ENCODE assay signal across 17 mouse cellular contexts in genomic region chr1:60530107-60530506, GRCm38 (mm10). TPM values are rescaled to one million over a fixed set of nuclear protein-coding genes. Genes with fewer than 3 reads are reported as not detected.
DNase-seq lines count a peak whose midpoint lies in the region; ATAC-seq and TF ChIP-seq lines count a peak whose summit lies in the region.
"Had no signal": no experiment of that assay in that cellular context is flagged by ENCODE, and none has a peak within 500 bp of the region (broad histone marks: within the 10 kb centered on the region; RNA-seq: fewer than 3 reads in every experiment).

No protein-coding gene starts in this region.

- in situ Hi-C loops in CH12.LX (cut with MboI; ENCODE audit: low pct_ligation_motif_present, low pct_unique_long_range_greater_than_20kb, low sequenced_read_pairs) = no loop called here

- H3K4me1 ChIP-seq in CH12.LX (ENCODE audit: control insufficient read depth in 1 of 2, insufficient read depth in 2 of 2) = peaks cover 0 to 17% of the 10 kb centered on the region in 2 experiments; a peak in 2 of 4 replicates
- H3K4me1 ChIP-seq in stomach, postnatal 0 days (replicated peaks; ENCODE audit: control insufficient read depth, insufficient read depth) = no peaks in the 10 kb centered on the region
- H3K4me1 ChIP-seq in hindbrain, embryonic 14.5 days (replicated peaks; ENCODE audit: control insufficient read depth, insufficient read depth, low read length) = no peaks in the 10 kb centered on the region
- H3K4me1 ChIP-seq: embryonic facial prominence, embryonic 13.5 days; kidney, embryonic 15.5 days; liver, embryonic 12.5 days; midbrain, embryonic 13.5 days had no signal

- H3K9ac ChIP-seq in CH12.LX (ENCODE audit: insufficient read depth, low read depth) = no peak overlapping the region
- no peak overlapping the region for H3K9ac ChIP-seq in stomach, postnatal 0 days (ENCODE audit: low read length)
- H3K9ac ChIP-seq in hindbrain, embryonic 14.5 days = no peak overlapping the region
- H3K9ac ChIP-seq: embryonic facial prominence, embryonic 13.5 days; kidney, embryonic 15.5 days; liver, embryonic 12.5 days; midbrain, embryonic 13.5 days had no signal

- H3K4me2 ChIP-seq in CH12.LX (ENCODE audit: insufficient read depth, low read depth, poor library complexity, severe bottlenecking) = no peak overlapping the region
- no peak overlapping the region for H3K4me2 ChIP-seq in stomach, postnatal 0 days (replicated peaks; ENCODE audit: low read depth)
- no peak overlapping the region for H3K4me2 ChIP-seq in hindbrain, embryonic 14.5 days (replicated peaks)
- H3K4me2 ChIP-seq: embryonic facial prominence, embryonic 13.5 days; kidney, embryonic 15.5 days; liver, embryonic 12.5 days; midbrain, embryonic 13.5 days had no signal

- intact Hi-C loops in gastrocnemius, adult 2 months (cut with DNase I) = loop anchor here (5.0 kb wide), 1 partner anchor 332 kb away; no protein-coding TSS in a partner anchor
- intact Hi-C loops in left cerebral cortex, adult 2 months (cut with DNase I) = loop anchor here (2.0 kb wide), 1 partner anchor 329 kb away; no protein-coding TSS in a partner anchor

- dilution Hi-C loops in CH12.LX (cut with MboI; ENCODE audit: extremely low pct_ligation_motif_present, extremely low pct_unique_long_range_greater_than_20kb, low sequenced_read_pairs) = no loop called here

- TF ChIP-seq EP300 in CH12.LX (IDR thresholded peaks at IDR 0.05; ENCODE audit: low read length) = no peak
- TF ChIP-seq EP300 in stomach, postnatal 0 days (optimal IDR thresholded peaks at IDR 0.05) = no peak

- WGBS in stomach, postnatal 0 days = 84% methylated on average over 6 of the region's 6 CpGs
- WGBS in hindbrain, embryonic 14.5 days = 90% methylated on average over 6 of the region's 6 CpGs

- no peak for ATAC-seq in stomach, postnatal 0 days (ENCODE audit: low FRiP score, low TSS enrichment)
- ATAC-seq in hindbrain, embryonic 14.5 days (ENCODE audit: low FRiP score) = no peak
- ATAC-seq: hindbrain, embryonic 16.5 days; liver, embryonic 12.5 days; midbrain, embryonic 13.5 days had no signal

- no peaks in the 10 kb centered on the region for H3K79me2 ChIP-seq in CH12.LX (replicated peaks; ENCODE audit: control insufficient read depth, extremely low read depth, insufficient read depth, poor library complexity, severe bottlenecking)

- peak; percentile 9 for TF ChIP-seq RAD21 in CH12.LX (IDR thresholded peaks at IDR 0.05; ENCODE audit: low read depth, low read length)

- no peak for DNase-seq in gastrocnemius, adult 2 months
- no peak for DNase-seq in gastrocnemius, adult 18-20 months (ENCODE audit: low spot score)
- DNase-seq in left cerebral cortex, adult 2 months (ENCODE audit: extremely low spot score in 1 of 2, low spot score in 2 of 2) = no peak
- no peak for DNase-seq in left cerebral cortex, adult 18-20 months (ENCODE audit: low spot score in 2 of 2)
- DNase-seq in CH12.LX (ENCODE audit: extremely low read depth) = peak; percentile 6
- DNase-seq in stomach, postnatal 0 days (ENCODE audit: low spot score) = no peak
- no peak for DNase-seq in adrenal gland, adult 2 months
- DNase-seq in hindbrain, embryonic 14.5 days (ENCODE audit: low spot score) = no peak
- DNase-seq: adrenal gland, postnatal 14 days; cerebellum, adult 18-20 months; gastrocnemius, postnatal 14 days; retina, postnatal 1 day had no signal

- H3K9me3 ChIP-seq in CH12.LX (replicated peaks; ENCODE audit: low read length) = no peaks in the 10 kb centered on the region
- no peaks in the 10 kb centered on the region for H3K9me3 ChIP-seq in stomach, postnatal 0 days (ENCODE audit: control insufficient read depth, low read length)
- H3K9me3 ChIP-seq in hindbrain, embryonic 14.5 days (ENCODE audit: control insufficient read depth, low read length) = no peaks in the 10 kb centered on the region
- H3K9me3 ChIP-seq: embryonic facial prominence, embryonic 13.5 days; kidney, embryonic 15.5 days; liver, embryonic 12.5 days; midbrain, embryonic 13.5 days had no signal

- no peak for TF ChIP-seq POLR2A in CH12.LX (IDR thresholded peaks at IDR 0.05; ENCODE audit: low read depth, low read length)

- H3K27me3 ChIP-seq in CH12.LX (replicated peaks) = no peaks in the 10 kb centered on the region
- H3K27me3 ChIP-seq in stomach, postnatal 0 days (ENCODE audit: control insufficient read depth, insufficient read depth, low read length) = no peaks in the 10 kb centered on the region
- H3K27me3 ChIP-seq in hindbrain, embryonic 14.5 days (ENCODE audit: control insufficient read depth, insufficient read depth, low read length) = no peaks in the 10 kb centered on the region
- H3K27me3 ChIP-seq: embryonic facial prominence, embryonic 13.5 days; kidney, embryonic 15.5 days; liver, embryonic 12.5 days; midbrain, embryonic 13.5 days had no signal

- no peak overlapping the region for H3K4me3 ChIP-seq in gastrocnemius, adult 2 months
- no peak overlapping the region for H3K4me3 ChIP-seq in left cerebral cortex, adult 2 months
- no peak overlapping the region for H3K4me3 ChIP-seq in CH12.LX (replicated peaks in 1 of 3; ENCODE audit: low read depth in 2 of 3, low read length in 2 of 3, poor library complexity in 1 of 3)
- no peak overlapping the region for H3K4me3 ChIP-seq in stomach, postnatal 0 days (ENCODE audit: low read depth, low read length)
- H3K4me3 ChIP-seq in hindbrain, embryonic 14.5 days (replicated peaks; ENCODE audit: low read length) = no peak overlapping the region
- H3K4me3 ChIP-seq: embryonic facial prominence, embryonic 13.5 days; kidney, embryonic 15.5 days; liver, embryonic 12.5 days; midbrain, embryonic 13.5 days had no signal

- peak; percentile 46 for TF ChIP-seq CTCF in gastrocnemius, adult 2 months (IDR thresholded peaks at IDR 0.05)
- TF ChIP-seq CTCF in left cerebral cortex, adult 2 months (IDR thresholded peaks at IDR 0.05) = peak; percentile 38
- TF ChIP-seq CTCF in CH12.LX (conservative IDR thresholded peaks at IDR 0.05 in 1 of 2, IDR thresholded peaks at IDR 0.05 in 1 of 2; ENCODE audit: low read depth in 2 of 2, low read length in 2 of 2) = peak in 1 of 2 experiments; percentile 40; a peak in 2 of 4 replicates
- peak; percentile 41 for TF ChIP-seq CTCF in stomach, postnatal 0 days (IDR thresholded peaks at IDR 0.05; ENCODE audit: low read depth)

- no peak overlapping the region for H3K27ac ChIP-seq in gastrocnemius, adult 2 months
- H3K27ac ChIP-seq in left cerebral cortex, adult 2 months = no peak overlapping the region
- no peak overlapping the region for H3K27ac ChIP-seq in CH12.LX (ENCODE audit: insufficient read depth, low read depth)
- H3K27ac ChIP-seq in stomach, postnatal 0 days (replicated peaks) = no peak overlapping the region
- no peak overlapping the region for H3K27ac ChIP-seq in hindbrain, embryonic 14.5 days
- H3K27ac ChIP-seq: embryonic facial prominence, embryonic 13.5 days; kidney, embryonic 15.5 days; liver, embryonic 12.5 days; midbrain, embryonic 13.5 days had no signal

- H3K36me3 ChIP-seq in CH12.LX (replicated peaks in 1 of 2; ENCODE audit: control insufficient read depth in 1 of 2, insufficient read depth in 1 of 2, low read length in 1 of 2) = peaks cover 8 to 20% of the 10 kb centered on the region in 2 experiments
- H3K36me3 ChIP-seq in stomach, postnatal 0 days (ENCODE audit: control insufficient read depth, insufficient read depth, low read length) = peaks cover 9% of the 10 kb centered on the region; the same call in 1 of the 2 replicates
- H3K36me3 ChIP-seq in hindbrain, embryonic 14.5 days (replicated peaks; ENCODE audit: control insufficient read depth, insufficient read depth) = peaks cover 59% of the 10 kb centered on the region

TF ChIP-seq in CH12.LX, 34 proteins besides CTCF, POLR2A, EP300 and RAD21:
- TF ChIP-seq RCOR1 (conservative IDR thresholded peaks at IDR 0.05; ENCODE audit: low read depth, low read length) (no peak), SMC3 (IDR thresholded peaks at IDR 0.05; ENCODE audit: low read depth, low read length) (peak; percentile 34), MYC (IDR thresholded peaks at IDR 0.05; ENCODE audit: low read depth, low read length) (peak; percentile 26; the same call in 1 of the 2 replicates)

RNA-seq across cellular contexts. Expression of gene Raph1, which starts 36.8 kb away (rescaled TPM):
- total RNA-seq in gastrocnemius, adult 2 months (2021) = 10 to 100 TPM; 20.9 to 27.0 TPM
- 10 to 100 TPM; 15.2 to 26.0 TPM for total RNA-seq in gastrocnemius, adult 18-20 months (2021)
- 10 to 100 TPM; 84.4 to 88.8 TPM for total RNA-seq in left cerebral cortex, adult 2 months (2021)
- total RNA-seq in left cerebral cortex, adult 18-20 months (2021) = 10 to 100 TPM; 72.4 to 82.9 TPM
- total RNA-seq in CH12.LX (2012; rRNA removed) = 5.7 and 6.2 TPM in 2 replicates
- total RNA-seq in CH12.LX (2014; rRNA removed) = 3.7 TPM in 2 replicates
- 7.6 and 8.2 TPM in 2 replicates for polyA plus RNA-seq in CH12.LX (2012; ENCODE audit: insufficient read length, low read depth)
- polyA plus RNA-seq in stomach, postnatal 0 days (2015; fragmentation: Nextera tagmentation; extraction: Ambion mirVana) = 11.5 and 13.2 TPM in 2 replicates
- 100 to 1,000 TPM; 123 to 150 TPM for total RNA-seq in adrenal gland, adult 2 months (2021)
- polyA plus RNA-seq in adrenal gland, adult 2 months (2012; rRNA removed) = 7.0 and 7.5 TPM in 2 replicates
- 34.9 and 36.7 TPM in 2 replicates for polyA plus RNA-seq in hindbrain, embryonic 14.5 days (2014; fragmentation: Nextera tagmentation; extraction: Ambion mirVana)
